Mouse (Mus musculus): ENCODE results near the gene Rpl23. TPM values are rescaled to one million over a fixed set of nuclear protein-coding genes. Genes with fewer than 3 reads are reported as not detected.

The Rpl23 gene
- total and polyA plus RNA-seq, 3 experiments = 921 to 2,072 TPM; not detected in 1

DNA sequence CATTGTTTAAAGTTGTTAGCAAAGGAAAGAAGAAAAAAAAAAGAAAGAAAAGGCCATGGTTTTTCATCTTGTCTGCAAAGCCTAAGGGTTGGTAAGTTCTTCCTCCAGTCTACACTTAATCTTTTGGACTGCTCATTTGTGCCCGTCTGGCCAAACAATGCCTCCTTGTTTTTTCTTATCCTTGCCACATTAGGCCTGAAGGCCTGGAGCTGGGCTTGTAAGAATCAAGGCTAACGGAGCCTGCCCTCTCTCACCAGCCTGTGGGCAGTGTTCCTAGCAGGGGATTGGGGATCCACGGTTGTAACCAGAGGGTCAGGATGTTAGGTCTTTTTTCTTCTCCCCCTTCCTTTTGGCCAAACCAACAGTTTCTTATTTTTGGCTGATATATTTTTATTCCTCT is 28.7 kb upstream of the Rpl23 start:
- no peak overlapping the region for H3K9ac ChIP-seq (ENCODE audit: control insufficient read depth, low read depth, low read length, poor library complexity, severe bottlenecking)
- DNase-seq (ENCODE audit: low read depth, low spot score) = no peak
- H3K79me2 ChIP-seq (ENCODE audit: control insufficient read depth, insufficient read depth, low read length, poor library complexity) = no peaks in the 10 kb centered on the region
- H3K4me3 ChIP-seq (ENCODE audit: control insufficient read depth in 1 of 2, insufficient read depth in 1 of 2, low read depth in 2 of 2, low read length in 2 of 2) = no peak overlapping the region
- H3K36me3 ChIP-seq (ENCODE audit: control insufficient read depth in 1 of 2, insufficient read depth in 2 of 2, low read length in 2 of 2) = peaks cover 0 to 7% of the 10 kb centered on the region in 2 experiments; a peak in 2 of 4 replicates
- H3K4me1 ChIP-seq (ENCODE audit: control insufficient read depth in 1 of 2, insufficient read depth in 2 of 2, low read length in 2 of 2) = peaks cover 0 to 11% of the 10 kb centered on the region in 2 experiments; a peak in 3 of 4 replicates
- H3K9me3 ChIP-seq (replicated peaks; ENCODE audit: insufficient read depth, low read length) = no peaks in the 10 kb centered on the region
- H3K27ac ChIP-seq (ENCODE audit: control insufficient read depth, low read depth, low read length) = no peak overlapping the region
- TF ChIP-seq E2F4 (IDR thresholded peaks at IDR 0.05; ENCODE audit: borderline replicate concordance, low read depth, low read length) = no peak
- no peak for TF ChIP-seq BHLHE40 (IDR thresholded peaks at IDR 0.05; ENCODE audit: borderline replicate concordance, low read depth, low read length)
- TF ChIP-seq GABPA (IDR thresholded peaks at IDR 0.05; ENCODE audit: low read depth, low read length) = no peak
- no peak for TF ChIP-seq POLR2A (IDR thresholded peaks at IDR 0.05; ENCODE audit: control insufficient read depth in 1 of 2, insufficient read depth in 1 of 2, low read depth in 1 of 2, low read length in 2 of 2, poor library complexity in 1 of 2)
- TF ChIP-seq ETS1 (IDR thresholded peaks at IDR 0.05; ENCODE audit: low read depth, low read length) = no peak
- TF ChIP-seq UBTF (IDR thresholded peaks at IDR 0.05; ENCODE audit: borderline replicate concordance, insufficient read depth, low read depth, low read length) = no peak
- no peak for TF ChIP-seq NRF1 (IDR thresholded peaks at IDR 0.05; ENCODE audit: insufficient read depth, low read depth, low read length, poor library complexity, severe bottlenecking)
- TF ChIP-seq USF2 (IDR thresholded peaks at IDR 0.05; ENCODE audit: borderline replicate concordance in 1 of 2, insufficient read depth in 1 of 2, low read depth in 1 of 2, low read length in 2 of 2) = no peak
- TF ChIP-seq EP300 (IDR thresholded peaks at IDR 0.05; ENCODE audit: low read depth in 1 of 2, low read length in 2 of 2) = no peak
- TF ChIP-seq RCOR1 (IDR thresholded peaks at IDR 0.05; ENCODE audit: low read depth, low read length) = no peak
- no peak for TF ChIP-seq KAT2A (conservative IDR thresholded peaks at IDR 0.05; ENCODE audit: low read depth, low read length)
- no peak for TF ChIP-seq MAFK (IDR thresholded peaks at IDR 0.05; ENCODE audit: borderline replicate concordance, low read depth, low read length)
- no peak for TF ChIP-seq MYC (IDR thresholded peaks at IDR 0.05; ENCODE audit: low read depth, low read length)
- no peak for TF ChIP-seq CHD2 (IDR thresholded peaks at IDR 0.05; ENCODE audit: low read length)
- no peak for TF ChIP-seq MXI1 (IDR thresholded peaks at IDR 0.05; ENCODE audit: low read depth, low read length)
- no peak for TF ChIP-seq MAZ (IDR thresholded peaks at IDR 0.05; ENCODE audit: low read depth, low read length)
- no peak for TF ChIP-seq ZMIZ1 (IDR thresholded peaks at IDR 0.05; ENCODE audit: low read depth, low read length)
- no peak for TF ChIP-seq HCFC1 (IDR thresholded peaks at IDR 0.05; ENCODE audit: low read depth, low read length)
- TF ChIP-seq SIN3A (IDR thresholded peaks at IDR 0.05; ENCODE audit: low read length) = no peak
- no peaks in the 10 kb centered on the region for H3K27me3 ChIP-seq (ENCODE audit: control insufficient read depth in 1 of 2, insufficient read depth in 2 of 2, low read length in 2 of 2)

- DNase-seq (ENCODE audit: low read depth, low spot score) = peak; percentile 63
- H3K9me3 ChIP-seq (replicated peaks; ENCODE audit: insufficient read depth, low read length) = no peaks in the 10 kb centered on the region
- peaks cover 0 to 7% of the 10 kb centered on the region in 2 experiments; a peak in 2 of 4 replicates for H3K36me3 ChIP-seq (ENCODE audit: control insufficient read depth in 1 of 2, insufficient read depth in 2 of 2, low read length in 2 of 2)
- peaks cover 0 to 11% of the 10 kb centered on the region in 2 experiments; a peak in 3 of 4 replicates for H3K4me1 ChIP-seq (ENCODE audit: control insufficient read depth in 1 of 2, insufficient read depth in 2 of 2, low read length in 2 of 2)
- H3K4me3 ChIP-seq (ENCODE audit: control insufficient read depth in 1 of 2, insufficient read depth in 1 of 2, low read depth in 2 of 2, low read length in 2 of 2) = no peak overlapping the region
- H3K9ac ChIP-seq (ENCODE audit: control insufficient read depth, low read depth, low read length, poor library complexity, severe bottlenecking) = no peak overlapping the region
- H3K27ac ChIP-seq (ENCODE audit: control insufficient read depth, low read depth, low read length) = no peak overlapping the region
- no peaks in the 10 kb centered on the region for H3K27me3 ChIP-seq (ENCODE audit: control insufficient read depth in 1 of 2, insufficient read depth in 2 of 2, low read length in 2 of 2)
- H3K79me2 ChIP-seq (ENCODE audit: control insufficient read depth, insufficient read depth, low read length, poor library complexity) = no peaks in the 10 kb centered on the region
- peak; percentile 56 for TF ChIP-seq GATA1 (IDR thresholded peaks at IDR 0.05; ENCODE audit: low read depth, low read length)
- TF ChIP-seq MYB (IDR thresholded peaks at IDR 0.05; ENCODE audit: low read depth, low read length) = no peak
These were observed 28.1 kb upstream of the Rpl23 start for GRCm38 (mm10) chr11:97810356-97810755.

Measured in MEL (cell line).